Mouse (Mus musculus) cerebellum, postnatal 36 days (tissue): ENCODE data around the gene Stard9.

ENCODE experiments used
- DNase-seq, 2 experiments: peaks; one replicate each; pipeline ENCODE4 v3.0.0; 2021 to 2022; ENCODE audit warnings: mixed read lengths in 2 of 2

Stard9 gene

DNA sequence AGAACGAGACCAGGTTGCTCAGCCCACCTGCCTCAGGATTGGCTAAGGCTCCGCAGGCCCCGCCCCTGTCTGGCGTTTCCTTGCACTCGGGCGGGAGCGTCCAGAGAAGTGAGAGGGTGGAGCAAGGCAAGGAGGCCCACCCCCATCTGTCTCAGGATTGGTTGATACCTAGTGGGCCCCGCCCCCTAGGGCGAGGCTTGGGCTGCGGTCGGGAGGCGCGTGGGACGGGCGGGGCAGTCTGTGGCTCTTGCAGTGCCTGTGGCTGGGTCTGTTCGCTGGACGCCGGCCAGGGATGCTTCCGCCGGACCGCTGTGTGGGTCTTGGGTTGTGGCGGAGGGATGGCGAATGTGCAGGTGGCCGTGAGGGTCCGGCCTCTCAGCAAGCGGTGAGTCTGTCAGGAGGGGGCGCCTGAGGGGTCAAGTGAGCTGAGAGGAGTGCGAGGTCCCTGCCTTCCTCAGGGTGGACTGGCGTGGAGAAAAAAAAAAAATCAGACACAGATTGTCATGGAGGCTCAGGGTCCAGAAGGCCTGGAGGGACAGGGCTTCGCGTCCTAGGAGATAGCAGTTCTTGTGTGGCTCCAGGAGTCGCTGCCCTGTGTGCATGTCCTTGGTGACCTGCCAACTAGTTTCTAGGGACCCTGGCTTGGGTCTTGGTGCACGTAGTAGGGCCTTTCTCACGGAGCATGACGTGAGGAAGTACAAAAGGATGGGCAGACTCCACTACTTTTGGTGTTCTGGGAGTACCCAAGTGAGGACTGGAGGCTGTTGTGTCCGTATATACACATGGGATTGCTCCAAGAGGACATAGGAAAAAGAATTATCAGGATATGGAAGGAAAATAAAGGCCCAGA is at the start of gene Stard9:
TSS of gene Stard9 (plus strand) at position 236 of the 850 bp plus-strand sequence.
- peak; percentile 95 to 98 for DNase-seq

DNA sequence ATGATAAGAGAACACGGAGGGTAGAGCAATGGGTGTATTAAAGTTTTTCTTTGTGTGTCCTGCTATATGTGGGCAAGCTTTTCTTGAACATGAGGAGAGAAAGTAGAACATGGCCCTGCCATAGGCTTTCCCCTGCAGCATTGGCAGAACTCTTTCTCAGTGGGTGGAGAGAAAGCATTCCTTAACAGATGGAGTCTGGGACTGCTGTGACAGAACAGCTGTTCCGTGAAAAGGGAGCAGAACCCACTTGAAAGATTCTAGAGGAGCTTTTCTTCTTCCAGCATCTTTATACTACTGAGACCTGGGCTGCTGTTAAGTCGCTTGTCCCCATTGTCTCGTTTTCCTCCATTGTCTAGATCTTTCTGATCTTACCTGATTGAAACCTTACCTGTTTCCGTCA is 39.2 kb upstream of the Stard9 start:
- no peak for DNase-seq

DNA sequence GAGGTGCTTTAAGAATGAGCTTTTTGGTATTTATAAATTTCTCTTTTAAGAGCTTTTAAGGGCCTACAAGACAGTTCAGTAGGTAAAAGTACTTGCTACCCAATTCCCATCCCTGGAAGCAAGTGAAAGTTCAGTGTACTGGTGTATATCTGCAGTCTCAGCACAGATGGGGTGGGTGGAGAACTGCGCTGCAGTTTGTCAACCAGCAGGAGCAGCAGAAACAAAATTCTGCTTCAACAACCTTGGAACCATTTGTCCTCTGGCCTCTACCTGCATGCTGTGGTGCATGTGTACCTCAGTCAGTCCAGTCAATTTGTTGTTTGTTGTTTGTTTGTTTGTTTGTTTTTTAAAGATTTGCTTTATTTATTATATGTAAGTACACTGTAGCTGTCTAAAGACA is 36.7 kb upstream of the Stard9 start:
- no peak for DNase-seq

DNA sequence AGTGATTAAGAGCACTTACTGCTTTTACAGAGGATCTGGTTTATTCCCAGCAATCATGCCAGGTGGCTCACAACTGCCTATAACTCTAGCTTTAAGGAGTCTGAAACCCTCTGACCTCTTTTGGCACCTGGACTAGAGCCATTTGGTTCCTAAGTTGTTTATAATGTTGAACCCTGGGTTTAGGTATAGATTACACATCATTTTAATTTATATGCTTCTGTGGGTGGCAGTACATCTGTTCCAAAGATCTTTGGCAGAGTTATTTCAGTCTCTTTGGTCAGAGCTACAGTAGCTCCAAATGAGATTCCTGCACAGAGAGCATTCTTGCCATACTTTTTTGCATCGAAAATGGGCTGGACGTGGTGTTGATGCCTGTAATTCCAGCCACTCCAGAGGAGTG is 31.2 kb upstream of the Stard9 start:
- no peak for DNase-seq

DNA sequence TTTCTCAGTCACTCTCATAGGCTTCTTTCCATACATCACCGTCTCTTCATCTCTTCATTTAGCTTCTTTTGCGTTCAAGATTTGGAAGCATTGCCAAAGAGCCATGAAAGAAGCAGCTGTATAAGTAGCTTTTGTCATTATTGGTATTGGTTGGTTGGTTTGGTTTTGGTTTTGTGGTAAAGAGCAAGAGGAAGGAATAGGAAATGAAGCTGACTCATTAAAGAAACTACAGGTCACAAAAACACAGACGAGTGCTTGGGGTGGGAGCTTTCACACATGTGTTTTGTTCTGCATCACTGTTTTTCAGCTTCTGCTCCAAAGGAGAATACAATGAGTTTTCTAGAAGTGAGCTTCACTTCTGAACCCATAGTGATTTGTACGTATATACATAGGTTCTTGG is 29.4 kb upstream of the Stard9 start:
- no peak for DNase-seq

DNA sequence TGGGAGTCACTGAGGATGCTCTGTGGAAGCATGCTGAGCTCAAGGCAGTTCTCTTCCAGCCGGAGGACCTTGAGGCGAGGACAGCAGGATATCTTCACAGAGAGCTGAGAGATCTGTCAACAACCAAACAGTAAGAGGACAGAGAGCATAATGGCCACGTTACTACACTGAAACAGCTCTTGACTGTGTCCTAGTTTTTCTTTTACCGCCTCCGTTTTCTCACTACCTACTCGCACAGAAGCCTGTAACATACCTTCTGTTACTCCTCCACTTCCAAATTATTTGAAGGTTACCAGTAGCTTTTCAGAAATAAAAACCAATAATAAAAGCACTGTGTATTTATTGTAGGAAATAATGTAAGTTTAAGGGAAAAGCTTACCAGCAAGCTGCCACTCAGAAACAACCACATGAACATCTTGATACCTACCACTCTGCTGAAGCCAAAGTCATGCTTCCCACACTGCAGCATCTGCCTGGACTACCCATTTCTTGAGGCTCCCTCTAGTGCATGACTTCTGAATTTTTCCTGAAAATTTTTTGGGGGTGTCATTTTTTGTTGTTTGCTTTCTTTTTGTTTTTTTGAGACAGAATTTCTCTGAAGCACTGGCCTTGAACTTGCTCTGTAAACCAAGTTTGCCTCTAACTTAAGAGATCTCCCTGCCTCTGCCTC is 22.8 kb upstream of the Stard9 start:
- no peak for DNase-seq

DNA sequence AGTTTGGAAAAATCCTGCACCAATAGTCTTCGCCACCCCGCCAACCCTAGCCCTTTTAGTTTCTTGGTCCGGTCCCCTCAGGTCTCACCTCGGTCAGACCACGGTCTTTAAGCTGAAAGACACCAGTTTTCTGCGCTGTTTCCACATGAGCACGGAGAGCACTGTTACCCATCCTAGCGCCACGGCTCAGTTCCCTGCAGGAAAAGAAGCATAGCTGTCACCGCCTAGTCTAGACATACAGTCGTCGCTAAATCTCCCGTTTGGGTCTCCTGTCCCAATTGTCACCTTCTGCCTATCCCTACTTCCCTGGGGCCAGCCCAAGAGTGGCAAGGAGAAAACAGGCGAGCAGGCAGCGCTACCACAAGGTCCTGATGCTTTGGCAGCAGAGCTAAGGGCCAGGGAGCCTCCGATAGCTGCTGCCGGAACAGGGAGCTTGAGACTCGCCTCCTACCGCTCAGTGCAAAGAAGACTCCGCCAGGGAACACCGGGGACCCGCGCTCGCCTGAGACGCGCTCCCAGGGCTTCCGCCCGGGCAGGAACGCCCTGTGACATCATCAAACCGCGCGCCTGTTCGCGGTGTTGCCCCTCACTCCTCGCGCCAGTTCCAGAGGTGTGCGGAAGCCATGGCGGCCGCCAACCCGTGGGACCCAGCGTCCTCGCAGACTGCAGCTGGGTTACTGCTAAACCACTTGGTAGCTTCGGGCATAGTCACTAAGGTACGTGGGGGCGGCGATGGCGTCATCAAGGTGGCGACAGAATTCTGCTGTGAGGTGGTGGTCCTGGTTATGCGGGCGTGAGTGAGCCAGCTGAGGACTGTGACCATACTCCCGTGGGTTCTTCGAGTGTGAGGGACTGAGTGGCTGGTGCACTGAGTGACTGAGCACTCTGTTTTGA is 19.8 kb upstream of the Stard9 start, which contains the start of the genes Haus2 and Lrrc57:
TSS of gene Haus2 (plus strand) at position 554 of the 894 bp plus-strand sequence.
TSS of gene Lrrc57 (minus strand) at position 691 of the 894 bp plus-strand sequence.
- peak; percentile 88 to 89 for DNase-seq

DNA sequence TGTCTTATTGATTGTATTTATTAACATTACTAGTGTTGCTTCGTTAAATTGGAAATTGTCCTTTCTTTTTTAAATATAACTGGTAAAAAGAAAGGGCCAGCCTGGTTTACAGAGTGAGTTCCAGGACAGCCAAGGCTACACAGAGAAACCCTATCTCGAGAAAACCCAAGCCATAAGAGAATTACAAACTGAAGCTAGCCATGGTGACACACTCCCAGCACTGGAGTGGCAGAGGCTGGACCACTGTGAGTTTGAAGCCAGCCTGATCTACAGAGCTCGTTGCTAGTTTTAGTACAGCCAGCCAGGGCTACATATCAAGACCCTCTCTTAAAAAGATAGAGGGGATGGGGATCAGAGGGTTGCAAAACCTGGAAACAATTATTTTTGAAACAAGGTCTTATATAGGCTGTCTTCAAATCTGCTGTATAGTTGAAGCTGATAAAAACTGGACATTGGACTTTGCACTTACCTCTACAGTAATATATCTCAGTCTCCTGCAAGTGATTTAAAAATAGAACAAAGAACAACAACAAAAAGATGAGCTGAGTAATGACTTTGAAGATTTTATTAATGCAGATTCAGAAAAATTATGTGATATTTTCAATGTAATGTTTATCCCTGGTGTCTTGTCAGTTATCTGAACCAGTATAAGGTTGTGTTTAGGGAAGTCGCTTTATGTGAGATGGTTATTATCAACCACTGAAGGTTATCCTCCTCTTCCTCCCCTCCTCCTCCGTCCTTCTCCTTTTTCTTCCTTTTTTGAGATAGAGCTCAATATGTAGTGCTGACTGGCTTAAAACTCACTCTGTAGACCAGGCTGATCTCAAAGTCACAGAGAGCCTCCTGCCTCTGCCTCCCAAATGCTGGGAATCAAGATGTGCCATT is 12.4 kb upstream of the Stard9 start:
- no peak for DNase-seq

DNA sequence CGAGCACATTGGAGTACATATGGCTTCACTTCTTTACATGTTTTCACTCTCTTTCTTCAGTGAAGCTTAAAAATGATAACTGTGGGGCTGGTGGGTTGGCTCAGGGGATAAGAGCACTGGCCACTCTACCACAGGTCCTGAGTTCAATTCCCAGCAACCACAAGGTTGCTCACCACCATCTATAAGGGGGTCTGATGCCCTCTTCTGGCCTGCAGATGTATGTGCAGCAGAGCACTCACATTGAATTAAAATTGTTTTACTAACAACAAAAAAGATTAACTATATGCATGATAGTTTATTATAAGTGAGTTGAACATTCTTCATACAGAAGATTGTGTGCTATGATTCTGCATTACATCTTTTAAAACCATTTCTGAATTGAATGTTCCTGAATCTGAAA is 9.4 kb upstream of the Stard9 start:
- DNase-seq = no peak

DNA sequence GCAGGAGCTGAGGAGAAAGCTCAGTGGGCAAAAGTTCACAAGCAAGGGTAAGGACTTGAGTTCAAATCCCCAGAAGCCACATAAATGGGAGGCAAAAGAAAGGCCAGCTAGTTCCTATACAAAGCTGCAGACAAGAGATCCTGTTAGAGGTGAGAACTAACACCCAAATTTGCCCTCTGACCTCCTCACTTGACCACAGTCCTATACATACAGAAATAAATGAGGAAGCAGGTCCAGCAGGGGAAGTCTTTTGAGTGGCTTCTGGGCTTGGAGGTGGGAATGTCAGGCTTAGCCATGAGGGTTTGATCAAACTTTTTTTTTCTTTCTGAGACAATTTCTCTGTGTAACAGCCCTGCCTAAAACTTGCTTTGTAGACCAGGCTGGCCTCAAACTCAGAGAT is 6.0 kb upstream of the Stard9 start:
- no peak for DNase-seq

DNA sequence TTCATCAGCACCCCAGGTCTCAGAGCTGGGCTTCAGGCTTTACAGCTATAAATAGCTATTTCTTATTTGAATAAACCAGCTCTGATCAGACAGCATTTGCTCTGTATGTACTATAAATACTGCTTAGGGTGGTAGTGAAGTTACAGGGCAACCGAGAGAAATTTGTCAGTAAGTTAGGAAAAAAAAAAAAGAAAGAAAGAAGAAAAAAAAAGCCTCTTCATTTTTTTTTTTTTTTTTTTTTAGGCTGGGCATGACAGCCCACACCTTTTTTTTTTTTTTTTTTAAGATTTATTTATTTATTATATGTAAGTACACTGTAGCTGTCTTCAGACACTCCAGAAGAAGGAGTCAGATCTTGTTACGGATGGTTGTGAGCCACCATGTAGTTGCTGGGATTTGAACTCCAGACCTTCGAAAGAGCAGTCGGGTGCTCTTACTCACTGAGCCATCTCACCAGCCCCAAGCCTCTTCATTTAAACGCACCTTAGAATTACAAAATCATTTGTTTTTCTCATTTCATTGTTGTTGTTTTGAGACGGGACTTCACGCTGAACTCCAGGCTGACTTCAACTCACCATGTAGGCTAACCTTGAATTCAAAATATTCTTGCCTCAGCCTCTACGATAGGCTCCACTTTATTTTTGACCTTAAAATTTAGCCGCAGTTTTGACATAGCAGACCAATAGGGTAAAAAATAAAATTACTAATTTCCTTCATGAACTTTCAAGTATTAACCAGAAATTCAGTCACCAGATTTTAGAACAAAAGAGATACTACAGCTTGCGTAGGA is 650 bp upstream of the Stard9 start:
- peak in 1 of 2 experiments; percentile 12 for DNase-seq

DNA sequence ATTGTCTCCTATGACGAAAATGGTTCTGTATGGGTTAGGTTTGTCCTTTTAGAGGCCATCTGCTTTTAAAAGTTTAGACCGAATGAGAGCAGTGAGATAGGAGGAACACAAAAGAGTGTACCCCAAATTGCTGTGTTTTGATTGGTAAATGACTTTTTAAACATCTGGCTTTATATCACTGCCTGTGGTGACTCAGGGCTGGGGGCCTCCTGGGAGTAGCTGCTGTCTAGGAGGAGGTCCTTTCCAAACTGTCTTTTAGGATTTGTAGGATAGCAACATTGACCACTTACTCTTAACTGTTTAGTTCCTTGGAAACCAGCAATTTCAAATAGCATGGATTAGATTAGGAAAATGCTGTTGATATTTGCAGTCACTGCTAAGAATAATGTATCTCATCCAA is 1.3 kb downstream of the Stard9 start:
- DNase-seq = no peak

DNA sequence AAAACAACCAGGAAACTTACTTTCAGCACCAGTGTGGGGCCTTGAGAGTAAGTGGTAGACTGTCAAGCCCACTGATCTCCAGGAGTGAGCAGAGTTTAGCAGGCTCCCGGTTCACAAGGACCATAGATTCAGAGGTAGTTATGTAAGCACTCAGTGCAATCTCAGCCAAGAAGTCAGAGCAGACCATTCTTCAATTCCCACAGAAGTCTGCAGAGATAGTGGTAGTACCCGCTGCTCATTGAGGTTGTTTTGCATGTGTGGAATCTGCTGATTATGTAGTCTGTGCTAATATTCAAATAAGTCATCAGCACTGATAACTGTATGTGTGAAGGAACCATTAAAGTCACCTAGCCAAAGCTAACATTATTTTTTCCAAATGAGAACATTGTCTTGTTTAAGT is 1.7 kb downstream of the Stard9 start:
- DNase-seq = no peak

DNA sequence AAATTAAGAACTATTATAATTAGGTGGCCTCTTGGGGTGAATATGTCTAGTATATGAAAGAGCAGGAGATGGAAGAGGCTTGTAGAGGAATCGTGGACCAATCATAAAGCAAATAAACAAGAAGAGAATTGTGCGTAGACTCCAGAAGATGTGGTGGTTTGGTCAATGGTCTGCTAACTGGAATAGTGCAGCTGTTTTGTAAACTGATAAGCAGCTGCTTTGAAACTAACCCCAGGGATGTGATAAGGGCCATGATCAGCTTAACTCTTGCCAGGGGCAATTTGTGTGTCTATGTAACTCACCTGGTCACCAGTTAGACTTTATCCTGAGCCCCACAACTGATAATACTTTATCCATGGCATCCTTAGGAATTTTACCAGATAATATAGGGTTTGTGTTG is 2.6 kb downstream of the Stard9 start:
- DNase-seq = no peak

DNA sequence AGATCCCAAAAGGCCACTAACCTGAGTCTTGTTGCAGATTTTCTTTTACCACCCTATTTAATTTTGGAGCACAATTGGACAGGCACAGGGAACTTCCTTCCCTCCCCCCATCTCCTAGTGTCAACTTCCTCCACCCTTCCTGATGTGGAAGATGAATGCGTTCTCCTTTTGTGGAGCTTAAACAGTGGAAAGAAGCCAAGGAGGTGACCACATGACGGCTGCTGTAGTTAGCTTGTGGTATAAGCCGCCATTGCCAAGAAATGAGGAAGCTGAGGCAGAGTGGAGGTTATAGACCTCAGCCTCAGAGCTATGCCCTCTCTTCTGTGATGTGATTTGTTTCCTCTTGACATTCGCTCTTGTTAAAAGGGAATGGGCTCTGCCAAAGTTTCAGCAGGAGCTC is 3.0 kb downstream of the Stard9 start:
- DNase-seq = no peak

DNA sequence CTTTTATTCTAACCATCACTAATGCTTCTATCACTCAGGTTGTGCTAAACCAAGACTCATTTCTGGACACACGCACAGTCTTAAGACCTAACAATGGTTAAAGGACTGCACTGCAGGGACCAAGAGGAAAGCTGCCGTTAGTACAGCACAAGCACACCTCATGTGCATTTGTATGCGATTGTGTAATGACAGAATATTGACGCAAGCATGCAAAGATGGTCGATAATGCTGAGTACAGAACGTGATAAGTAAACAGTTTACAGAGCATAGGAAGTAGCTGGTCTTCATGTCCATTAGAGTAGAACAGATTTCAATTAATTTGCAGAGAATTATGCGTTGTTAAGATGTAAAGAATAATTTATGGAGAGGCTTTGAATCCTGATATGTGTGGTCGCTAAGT is 11.9 kb downstream of the Stard9 start:
- no peak for DNase-seq

DNA sequence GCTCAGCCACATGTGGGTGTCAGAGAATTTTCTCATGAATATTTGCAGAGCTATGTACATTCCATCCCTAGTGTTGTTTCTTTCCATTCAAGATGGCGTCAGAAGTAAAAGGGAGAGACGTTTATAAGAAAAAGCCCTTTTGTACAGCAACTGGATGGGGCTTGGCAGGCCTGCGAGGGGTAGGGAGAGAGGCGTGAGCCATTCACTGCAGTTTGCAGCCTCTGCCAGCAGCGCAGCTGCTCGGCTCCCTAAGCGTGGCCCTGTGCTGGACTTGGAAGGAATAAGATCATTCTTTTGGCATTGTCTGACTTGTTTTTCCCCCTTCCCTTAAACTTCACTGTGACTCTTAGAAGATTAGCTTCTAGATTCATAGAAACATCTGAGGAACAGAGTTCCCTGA is 14.9 kb downstream of the Stard9 start:
- DNase-seq = no peak

DNA sequence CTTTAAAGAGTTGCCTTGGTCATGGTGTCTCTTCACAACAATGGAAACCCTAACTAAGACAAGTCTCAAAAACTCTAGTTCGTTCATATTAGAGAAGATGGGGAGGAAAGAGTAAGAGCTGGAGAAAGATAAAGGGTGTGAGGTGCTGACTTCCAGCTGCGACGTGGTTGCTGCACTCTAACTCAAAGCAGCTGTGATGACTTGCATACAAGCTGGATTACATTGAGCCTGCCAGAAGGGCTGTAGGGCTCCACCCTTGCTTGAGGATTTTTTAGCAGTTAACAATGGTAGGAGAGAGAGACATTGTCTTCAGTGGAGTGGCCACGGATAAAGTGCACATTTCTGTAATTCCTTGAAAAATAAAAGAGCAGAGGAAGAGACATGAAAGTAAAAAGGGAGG is 17.9 kb downstream of the Stard9 start:
- no peak for DNase-seq

DNA sequence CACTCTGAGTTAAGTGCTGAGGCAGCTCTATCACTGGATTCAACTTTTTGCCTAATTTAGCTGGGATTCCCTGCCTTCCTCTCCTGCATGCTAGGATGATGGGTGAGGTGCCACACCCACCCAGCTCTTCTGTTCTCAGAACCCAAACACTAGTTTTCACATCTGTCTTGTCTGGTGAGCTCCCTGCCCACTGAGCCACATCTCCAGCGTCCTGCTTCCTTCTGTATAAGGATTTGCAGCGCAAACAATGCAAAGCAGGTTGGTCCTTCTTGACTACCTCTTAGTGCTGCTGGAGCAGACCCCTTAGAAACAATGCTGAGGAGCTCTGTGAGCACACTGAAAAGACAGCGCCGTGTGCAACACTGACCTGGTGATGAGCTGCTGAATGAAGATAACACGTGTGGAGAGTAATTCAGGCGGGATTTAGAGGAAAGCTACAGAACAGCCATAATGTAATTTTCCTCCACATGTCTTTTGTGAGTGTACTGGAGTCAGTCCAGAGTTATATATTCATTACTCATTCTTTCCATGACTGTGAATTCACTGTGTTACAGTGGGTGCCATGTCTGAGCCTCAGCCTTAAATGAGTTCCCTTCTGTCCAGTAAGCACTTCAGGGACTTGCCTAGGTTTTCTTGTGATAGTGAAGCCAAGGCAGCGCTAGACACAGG is 23.5 kb downstream of the Stard9 start:
- no peak for DNase-seq

DNA sequence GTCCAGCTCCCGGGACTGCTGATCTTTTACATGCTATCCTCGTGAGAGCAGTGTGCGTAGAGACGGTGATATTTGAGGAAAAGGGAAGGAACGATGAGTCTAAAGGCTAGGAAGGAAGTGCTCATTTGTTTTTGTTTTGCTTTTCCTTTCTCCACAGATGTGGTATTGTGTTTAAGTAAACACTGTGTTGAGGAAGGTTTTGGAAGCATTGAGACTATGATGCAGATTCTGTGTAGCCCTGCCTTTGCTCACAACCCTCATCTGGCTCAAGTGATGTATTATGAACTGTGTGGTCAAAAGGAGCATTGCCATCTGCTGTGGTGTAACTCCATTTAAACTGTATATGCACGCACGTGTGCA is 24.0 kb downstream of the Stard9 start:
- DNase-seq = no peak

DNA sequence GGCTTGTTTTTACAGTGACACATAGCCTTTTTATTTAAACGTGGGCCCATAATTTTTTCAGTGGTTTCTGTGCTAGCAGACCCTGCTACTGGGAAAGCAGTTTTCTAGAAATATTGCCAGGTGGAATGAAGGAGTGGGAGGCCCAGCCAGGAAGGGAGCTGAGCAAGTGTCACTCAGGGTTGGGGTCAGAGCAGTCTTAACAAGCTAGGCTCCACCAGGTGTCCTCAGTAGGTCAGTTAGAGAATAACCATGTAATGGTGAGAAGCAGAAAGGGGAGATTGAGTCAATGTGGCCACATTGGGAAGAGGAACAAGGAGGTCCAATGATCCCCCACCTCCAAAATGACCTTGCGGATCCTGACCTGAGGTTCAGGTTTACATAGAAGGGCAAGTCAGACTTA is 25.8 kb downstream of the Stard9 start:
- DNase-seq = no peak
